Comparison of ENCODE assay signal across 9 mouse cellular contexts in the genomic region with DNA sequence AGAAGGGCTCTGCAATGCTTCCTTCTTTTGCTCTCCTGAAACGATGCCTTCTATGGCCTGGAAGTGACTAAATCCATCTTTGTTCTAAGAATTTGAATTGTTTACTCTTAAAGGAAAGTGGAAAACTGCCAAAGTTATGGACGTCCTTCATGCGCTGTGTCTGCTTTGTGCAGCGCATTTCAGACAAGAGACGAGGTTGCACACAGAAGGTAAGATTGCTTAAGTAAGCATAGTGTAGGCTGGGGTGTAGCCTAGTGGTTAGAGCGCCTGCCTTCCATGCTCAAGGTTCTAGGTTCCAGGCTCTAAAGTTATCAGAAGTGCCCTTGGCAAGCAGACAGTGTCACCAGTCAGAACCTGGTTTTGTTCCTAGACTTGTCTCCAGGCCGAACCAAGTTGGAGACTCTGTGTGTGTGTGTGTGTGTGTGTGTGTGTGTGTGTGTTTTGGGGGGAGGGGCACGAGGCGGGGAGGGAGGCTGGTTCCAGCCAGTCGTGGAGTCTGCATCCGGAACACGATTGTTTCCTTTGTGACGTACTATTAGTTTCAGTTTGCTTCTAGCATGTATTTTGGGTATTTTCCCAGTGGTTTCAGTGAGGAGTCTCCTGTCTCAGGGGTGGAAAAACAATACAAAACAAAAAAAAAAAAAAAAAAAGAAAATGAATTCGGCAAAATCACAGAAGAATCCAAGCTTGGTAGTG.
A peak's percentile ranks its signal among the peaks of the same experiment; 100 is the strongest.
DNase-seq lines count a peak whose midpoint lies in the region; ATAC-seq and TF ChIP-seq lines count a peak whose summit lies in the region.
"Had no signal": no experiment of that assay in that cellular context is flagged by ENCODE, and none has a peak within 500 bp of the region (broad histone marks: within the 10 kb centered on the region; RNA-seq: fewer than 3 reads in every experiment).

No protein-coding gene starts in this region.

- no peak for TF ChIP-seq CTCF in heart, postnatal 0 days (IDR thresholded peaks at IDR 0.05; ENCODE audit: low read depth)
- TF ChIP-seq CTCF in kidney, postnatal 0 days (IDR thresholded peaks at IDR 0.05; ENCODE audit: low read depth): no peak

- no peak overlapping the region for H3K27ac ChIP-seq in heart, embryonic 11.5 days (ENCODE audit: low read depth, low read length)
- H3K27ac ChIP-seq in heart, postnatal 0 days (ENCODE audit: low read depth): peak overlapping the region; percentile 18
- H3K27ac ChIP-seq in kidney, postnatal 0 days: peak overlapping the region; percentile 75
- H3K27ac ChIP-seq in neural tube, embryonic 15.5 days (replicated peaks): peak overlapping the region; percentile 85

- no peaks in the 10 kb centered on the region for H3K27me3 ChIP-seq in heart, embryonic 11.5 days (ENCODE audit: control insufficient read depth, insufficient read depth, low read length)
- H3K27me3 ChIP-seq in heart, postnatal 0 days (ENCODE audit: control insufficient read depth, insufficient read depth, low read length): no peaks in the 10 kb centered on the region
- H3K27me3 ChIP-seq in kidney, postnatal 0 days (ENCODE audit: insufficient read depth, low read length): no peaks in the 10 kb centered on the region
- no peaks in the 10 kb centered on the region for H3K27me3 ChIP-seq in neural tube, embryonic 15.5 days (replicated peaks)

- H3K9ac ChIP-seq in heart, embryonic 11.5 days (ENCODE audit: low read depth, low read length): no peak overlapping the region
- H3K9ac ChIP-seq in heart, postnatal 0 days (replicated peaks; ENCODE audit: low read depth, low read length): no peak overlapping the region
- H3K9ac ChIP-seq in kidney, postnatal 0 days (ENCODE audit: low read depth, low read length): no peak overlapping the region
- H3K9ac ChIP-seq in neural tube, embryonic 15.5 days (replicated peaks): no peak overlapping the region

- H3K4me1 ChIP-seq in heart, embryonic 11.5 days (ENCODE audit: control insufficient read depth, insufficient read depth, low read length): no peaks in the 10 kb centered on the region
- H3K4me1 ChIP-seq in heart, postnatal 0 days (ENCODE audit: control insufficient read depth, insufficient read depth): no peaks in the 10 kb centered on the region
- no peaks in the 10 kb centered on the region for H3K4me1 ChIP-seq in kidney, postnatal 0 days (replicated peaks; ENCODE audit: insufficient read depth, low read length)
- peaks cover 21% of the 10 kb centered on the region for H3K4me1 ChIP-seq in neural tube, embryonic 15.5 days

- 79% methylated on average over 14 of the region's 14 CpGs for WGBS in heart, embryonic 11.5 days (ENCODE audit: insufficient replicate concordance)
- WGBS in heart, postnatal 0 days: 58% methylated on average over 14 of the region's 14 CpGs
- 46% methylated on average over 14 of the region's 14 CpGs for WGBS in kidney, postnatal 0 days
- 42% methylated on average over 14 of the region's 14 CpGs for WGBS in neural tube, embryonic 15.5 days

- no peak for ATAC-seq in heart, embryonic 11.5 days (replicated peaks; ENCODE audit: insufficient number of reproducible peaks, low FRiP score, low TSS enrichment)
- ATAC-seq in heart, postnatal 0 days (ENCODE audit: insufficient read depth, low read depth): peak; percentile 41
- ATAC-seq in kidney, postnatal 0 days (replicated peaks; ENCODE audit: low FRiP score, low read depth): peak; percentile 83
- ATAC-seq in neural tube, embryonic 15.5 days (ENCODE audit: low FRiP score): peak; percentile 71
- no peak for ATAC-seq in cerebellum, adult (ENCODE audit: insufficient number of reproducible peaks, low FRiP score, low TSS enrichment)

- no peak for TF ChIP-seq EP300 in heart, postnatal 0 days (IDR thresholded peaks at IDR 0.05; ENCODE audit: low read depth)

- no peaks in the 10 kb centered on the region for H3K36me3 ChIP-seq in heart, embryonic 11.5 days (ENCODE audit: control insufficient read depth, insufficient read depth, low read length)
- H3K36me3 ChIP-seq in heart, postnatal 0 days (replicated peaks; ENCODE audit: control insufficient read depth, insufficient read depth, low read length): no peaks in the 10 kb centered on the region
- no peaks in the 10 kb centered on the region for H3K36me3 ChIP-seq in kidney, postnatal 0 days (ENCODE audit: insufficient read depth, low read length)
- no peaks in the 10 kb centered on the region for H3K36me3 ChIP-seq in neural tube, embryonic 15.5 days

- peak; percentile 44 to 70 for DNase-seq in heart, adult 9 months (ENCODE audit: low spot score in 2 of 2)
- peak; percentile 51 to 85 for DNase-seq in adrenal gland, adult (ENCODE audit: inconsistent age in 2 of 2, low spot score in 1 of 2)
- no peak for DNase-seq in heart, postnatal 0 days (ENCODE audit: low spot score)
- DNase-seq in kidney, postnatal 0 days (ENCODE audit: low spot score): peak; percentile 81
- DNase-seq in embryo, embryonic 10 days (ENCODE audit: low spot score): no peak

- H3K4me3 ChIP-seq in heart, embryonic 11.5 days (ENCODE audit: low read depth, low read length): no peak overlapping the region
- no peak overlapping the region for H3K4me3 ChIP-seq in heart, postnatal 0 days (ENCODE audit: low read depth, low read length)
- no peak overlapping the region for H3K4me3 ChIP-seq in kidney, postnatal 0 days (replicated peaks; ENCODE audit: low read depth, low read length)
- no peak overlapping the region for H3K4me3 ChIP-seq in neural tube, embryonic 15.5 days (replicated peaks)
- H3K4me3 ChIP-seq: erythroblast, embryonic 14.5 days had no signal

- H3K4me2 ChIP-seq in heart, embryonic 11.5 days: no peak overlapping the region
- H3K4me2 ChIP-seq in heart, postnatal 0 days (ENCODE audit: low read depth, low read length): no peak overlapping the region
- H3K4me2 ChIP-seq in kidney, postnatal 0 days (ENCODE audit: low read length): peak overlapping the region; percentile 13
- H3K4me2 ChIP-seq in neural tube, embryonic 15.5 days: peak overlapping the region; percentile 31

- H3K9me3 ChIP-seq in heart, embryonic 11.5 days (replicated peaks; ENCODE audit: control insufficient read depth, low read length): no peaks in the 10 kb centered on the region
- 0 out of 2 replicates have a peak, but pooled peaks cover 7% of the 10 kb centered on the region for H3K9me3 ChIP-seq in heart, postnatal 0 days (replicated peaks; ENCODE audit: control insufficient read depth, low read length)
- H3K9me3 ChIP-seq in kidney, postnatal 0 days (replicated peaks; ENCODE audit: low read length): no peaks in the 10 kb centered on the region
- H3K9me3 ChIP-seq in neural tube, embryonic 15.5 days (replicated peaks): no peaks in the 10 kb centered on the region

Comparison
In these comparisons a context has a peak if more than half of its experiments do, and no peak if none do; other contexts are left out.
1. DNase-seq: peak in heart, adult 9 months (2 of 2), adrenal gland, adult (2 of 2) and kidney, postnatal 0 days (single experiment); none in heart, postnatal 0 days (single experiment) and embryo, embryonic 10 days (single experiment).
2. ATAC-seq: peak in heart, postnatal 0 days (single experiment), kidney, postnatal 0 days (single experiment) and neural tube, embryonic 15.5 days (single experiment); none in heart, embryonic 11.5 days (single experiment) and cerebellum, adult (single experiment).
3. H3K4me2 ChIP-seq: peak in kidney, postnatal 0 days (single experiment) and neural tube, embryonic 15.5 days (single experiment); none in heart, embryonic 11.5 days (single experiment) and heart, postnatal 0 days (single experiment).